Mouse (Mus musculus) forebrain, embryonic 11.5 days (tissue): Measurements from ENCODE around the gene Hras. TPM values are rescaled to one million over a fixed set of nuclear protein-coding genes. Genes with fewer than 3 reads are reported as not detected.

ENCODE experiments used
- ATAC-seq: fragments of 200-750 bp; cut with Nextera tagmentation; replicated peaks from 2 replicates; pipeline ENCODE4 v1.8.0; 2017; ENCODE audit warnings: moderate TSS enrichment; ENCODE audit not compliant: low FRiP score
- DNase-seq: peaks from one replicate; pipeline ENCODE4 v3.0.0-alpha.2; 2017; ENCODE audit warnings: low spot score
- H3K27ac ChIP-seq: fragments of 300-500 bp; sonication (generic); 2 replicates; pipeline ENCODE4 v1.5.1; 2014; ENCODE audit warnings: low read depth, low read length
- H3K27me3 ChIP-seq: fragments of 300-500 bp; sonication (generic); 2 replicates; pipeline ENCODE4 v1.6.1; 2014; ENCODE audit warnings: mild to moderate bottlenecking, low read length, mixed read lengths; ENCODE audit not compliant: control insufficient read depth, insufficient read depth
- H3K36me3 ChIP-seq: fragments of 300-500 bp; sonication (generic); 2 replicates; pipeline ENCODE4 v1.6.1; 2014; ENCODE audit warnings: mild to moderate bottlenecking, low read length, moderate library complexity, mixed read lengths; ENCODE audit not compliant: control insufficient read depth, insufficient read depth
- H3K4me1 ChIP-seq: fragments of 300-500 bp; sonication (generic); replicated peaks from 2 replicates; pipeline ENCODE4 v1.6.1; 2014; ENCODE audit warnings: low read length, mixed read lengths; ENCODE audit not compliant: control insufficient read depth, insufficient read depth
- H3K4me2 ChIP-seq: fragments of 300-500 bp; sonication (generic); 2 replicates; pipeline ENCODE4 v1.6.1; 2014; ENCODE audit warnings: low read depth, mild to moderate bottlenecking, low read length, moderate library complexity, mixed read lengths; ENCODE audit not compliant: severe bottlenecking
- H3K4me3 ChIP-seq: fragments of 300-500 bp; sonication (generic); 2 replicates; pipeline ENCODE4 v1.5.1; 2014; ENCODE audit warnings: low read depth, low read length
- H3K9ac ChIP-seq: fragments of 300-500 bp; sonication (generic); 2 replicates; pipeline ENCODE4 v1.6.1; 2014; ENCODE audit warnings: low read length
- H3K9me3 ChIP-seq: fragments of 300-500 bp; sonication (generic); 2 replicates; pipeline ENCODE4 v1.6.1; 2016; ENCODE audit warnings: low read length, mixed read lengths; ENCODE audit not compliant: control insufficient read depth
- WGBS: fragments of 180-500 bp; shearing (Covaris S2); extraction: QIAGEN DNeasy Blood & Tissue Kit; methylation state at CpG from one replicate; pipeline ENCODE4 v1.1.7; 2014; 5-methylcytosine and 5-hydroxymethylcytosine counted together
- polyA plus RNA-seq: library from polyadenylated mRNA; unstranded; fragments of >200 nt; fragmentation: Nextera tagmentation; extraction: Ambion mirVana; gene quantifications from 2 replicates; pipeline ENCODE4 v1.2.1, GENCODE M21; 2014

The Hras gene
- polyA plus RNA-seq, 1 experiment from 2014 or later = 87.5 TPM

GRCm38 (mm10) chr7:141222696-141223215 lies 29.0 kb upstream of the Hras start:
- H3K9me3 ChIP-seq = no peaks in the 10 kb centered on the region
- 91% methylated on average over 4 of the region's 4 CpGs for WGBS
- DNase-seq (no peak), ATAC-seq (no peak)
- H3K4me3 ChIP-seq = no peak overlapping the region
- H3K27ac ChIP-seq = peak overlapping the region; percentile 70
- H3K9ac ChIP-seq = peak overlapping the region; percentile 35; the same call in 1 of the 2 replicates
- H3K27me3 ChIP-seq = no peaks in the 10 kb centered on the region
- peaks cover 12% of the 10 kb centered on the region for H3K4me1 ChIP-seq
- H3K4me2 ChIP-seq = no peak overlapping the region; the same call in 1 of the 2 replicates
- no peaks in the 10 kb centered on the region for H3K36me3 ChIP-seq

GRCm38 (mm10) chr7:141222126-141222467 lies 28.3 kb upstream of the Hras start:
- no peaks in the 10 kb centered on the region for H3K9me3 ChIP-seq
- H3K9ac ChIP-seq = peak overlapping the region; percentile 35
- DNase-seq (no peak), ATAC-seq (no peak)
- H3K27me3 ChIP-seq = no peaks in the 10 kb centered on the region
- peak overlapping the region; percentile 89; the same call in 1 of the 2 replicates for H3K4me2 ChIP-seq
- peak overlapping the region; percentile 70 for H3K27ac ChIP-seq
- 12% methylated on average over 8 of the region's 8 CpGs for WGBS
- H3K4me3 ChIP-seq = peak overlapping the region; percentile 17
- no peaks in the 10 kb centered on the region for H3K36me3 ChIP-seq
- peaks cover 13% of the 10 kb centered on the region for H3K4me1 ChIP-seq

- H3K9me3 ChIP-seq = no peaks in the 10 kb centered on the region
- WGBS = 2% methylated on average over 44 of the region's 44 CpGs
- no peaks in the 10 kb centered on the region for H3K36me3 ChIP-seq
- H3K4me2 ChIP-seq = peak overlapping the region; percentile 89
- peak overlapping the region; percentile 46 for H3K4me3 ChIP-seq
- H3K27ac ChIP-seq = peak overlapping the region; percentile 73
- H3K4me1 ChIP-seq = peaks cover 18% of the 10 kb centered on the region
- peak; percentile 100 for DNase-seq
- no peaks in the 10 kb centered on the region for H3K27me3 ChIP-seq
- peak; percentile 96 for ATAC-seq
- peak overlapping the region; percentile 69 for H3K9ac ChIP-seq
Measured at GRCm38 (mm10) chr7:141221249-141222125, 27.7 kb upstream of the Hras start.

DNA sequence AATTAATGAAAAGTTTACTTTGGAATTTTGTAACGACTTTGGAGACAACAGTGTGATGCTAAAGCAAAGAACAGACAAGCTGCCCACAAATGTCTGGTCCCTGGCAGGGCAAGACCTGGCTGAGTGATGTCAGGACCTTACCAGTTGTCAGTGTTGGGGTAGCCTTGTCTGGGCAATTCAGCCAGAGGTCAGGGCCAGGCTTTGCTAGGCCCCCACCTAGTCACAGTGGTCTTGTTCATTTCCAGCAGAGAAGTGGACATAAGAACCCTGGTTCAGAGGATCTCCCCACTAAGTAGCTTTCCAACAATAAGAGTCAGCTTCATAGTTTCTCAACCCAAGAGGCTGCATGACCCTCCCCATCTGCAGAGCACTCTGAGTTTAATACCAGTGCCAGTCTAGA lies 26.6 kb upstream of the Hras start:
- peak overlapping the region; percentile 89; the same call in 1 of the 2 replicates for H3K4me2 ChIP-seq
- H3K4me3 ChIP-seq = no peak overlapping the region
- no peaks in the 10 kb centered on the region for H3K9me3 ChIP-seq
- ATAC-seq = no peak
- no peaks in the 10 kb centered on the region for H3K36me3 ChIP-seq
- H3K27me3 ChIP-seq = no peaks in the 10 kb centered on the region
- no peak overlapping the region for H3K27ac ChIP-seq
- 72% methylated on average over 1 of the region's 1 CpGs for WGBS
- no peak overlapping the region for H3K9ac ChIP-seq
- H3K4me1 ChIP-seq = peaks cover 21% of the 10 kb centered on the region
- no peak for DNase-seq

GRCm38 (mm10) chr7:141219558-141220099 lies 25.8 kb upstream of the Hras start:
- no peak for DNase-seq
- H3K27me3 ChIP-seq = no peaks in the 10 kb centered on the region
- H3K9me3 ChIP-seq = no peaks in the 10 kb centered on the region
- H3K4me3 ChIP-seq = no peak overlapping the region
- H3K36me3 ChIP-seq = no peaks in the 10 kb centered on the region
- 96% methylated on average over 1 of the region's 1 CpGs for WGBS
- no peak overlapping the region for H3K9ac ChIP-seq
- H3K4me2 ChIP-seq = no peak overlapping the region
- ATAC-seq = no peak
- no peak overlapping the region for H3K27ac ChIP-seq
- H3K4me1 ChIP-seq = peaks cover 25% of the 10 kb centered on the region

GRCm38 (mm10) chr7:141218557-141219133 lies 24.8 kb upstream of the Hras start:
- no peak for DNase-seq
- Histone ChIP-seq H3K36me3 (no peaks in the 10 kb centered on the region), H3K4me1 (peaks cover 29% of the 10 kb centered on the region), H3K9ac (no peak overlapping the region), H3K9me3 (no peaks in the 10 kb centered on the region), H3K27me3 (no peaks in the 10 kb centered on the region), H3K4me3 (no peak overlapping the region), H3K4me2 (no peak overlapping the region), H3K27ac (no peak overlapping the region)
- no peak for ATAC-seq
- WGBS = 87% methylated on average over 5 of the region's 5 CpGs

- peaks cover 29% of the 10 kb centered on the region for H3K4me1 ChIP-seq
- no peak overlapping the region for H3K27ac ChIP-seq
Measured at GRCm38 (mm10) chr7:141218141-141218540, 24.3 kb upstream of the Hras start.

GRCm38 (mm10) chr7:141217343-141218013 lies 23.7 kb upstream of the Hras start:
- H3K27me3 ChIP-seq = no peaks in the 10 kb centered on the region
- no peak overlapping the region for H3K4me3 ChIP-seq
- ATAC-seq = no peak
- no peaks in the 10 kb centered on the region for H3K36me3 ChIP-seq
- no peaks in the 10 kb centered on the region for H3K9me3 ChIP-seq
- H3K4me1 ChIP-seq = peaks cover 25% of the 10 kb centered on the region
- no peak overlapping the region for H3K27ac ChIP-seq
- H3K4me2 ChIP-seq = no peak overlapping the region
- 91% methylated on average over 17 of the region's 17 CpGs for WGBS
- no peak for DNase-seq
- H3K9ac ChIP-seq = no peak overlapping the region

More at GRCm38 (mm10) chr7:141218141-141218540, 24.3 kb upstream of the Hras start:
- 76% methylated on average over 3 of the region's 3 CpGs for WGBS
- Histone ChIP-seq H3K9me3 (no peaks in the 10 kb centered on the region), H3K4me3 (no peak overlapping the region), H3K36me3 (no peaks in the 10 kb centered on the region), H3K27me3 (no peaks in the 10 kb centered on the region), H3K9ac (no peak overlapping the region), H3K4me2 (no peak overlapping the region)
- no peak for ATAC-seq
- no peak for DNase-seq
